8 mouse cellular contexts compared by ENCODE assay signal in the genomic region with DNA sequence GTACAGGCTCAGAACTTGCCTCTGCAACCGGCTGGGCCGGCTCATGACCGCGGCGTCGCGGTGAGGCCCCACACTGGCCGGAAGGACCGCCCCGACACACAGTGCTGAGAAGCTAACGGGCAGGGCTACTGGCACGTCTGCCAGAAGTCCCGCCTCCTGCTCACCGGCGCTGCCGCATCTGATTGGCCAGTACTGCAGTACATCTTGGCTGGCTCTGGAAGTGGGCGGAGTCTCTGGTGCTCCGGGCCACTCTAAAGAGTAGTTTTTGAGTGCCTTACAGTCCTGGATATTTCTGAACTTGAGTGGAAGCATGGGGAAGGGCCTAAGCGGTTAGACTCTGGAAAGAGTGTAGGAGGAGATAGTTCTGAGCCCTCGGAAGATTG. TPM values are rescaled to one million over a fixed set of nuclear protein-coding genes. Genes with fewer than 3 reads are reported as not detected.
DNase-seq lines count a peak whose midpoint lies in the region; ATAC-seq and TF ChIP-seq lines count a peak whose summit lies in the region.

No protein-coding gene starts in this region.

- intact Hi-C loops in heart, postnatal 36 days (cut with DNase I) = no loop called here

- in situ Hi-C loops in ES-E14 (cut with MboI; ENCODE audit: low sequenced_read_pairs in 2 of 2, unreplicated experiment in 2 of 2) = no loop called here

- no peaks in the 10 kb centered on the region for H3K9me3 ChIP-seq in ES-E14 (ENCODE audit: control insufficient read depth, insufficient read depth, low read depth, low read length)
- no peaks in the 10 kb centered on the region for H3K9me3 ChIP-seq in forebrain, embryonic 15.5 days
- 0 out of 2 replicates have a peak, but pooled peaks cover 3% of the 10 kb centered on the region for H3K9me3 ChIP-seq in lung, embryonic 14.5 days (ENCODE audit: low read depth, low read length)

- TF ChIP-seq POLR2A in olfactory bulb, adult 2 months (IDR thresholded peaks at IDR 0.05; ENCODE audit: insufficient read depth, low read depth, low read length) = peak; percentile 92
- TF ChIP-seq POLR2A in thymus, adult 2 months (IDR thresholded peaks at IDR 0.05; ENCODE audit: control insufficient read depth, extremely low read depth, insufficient read depth, low read length, poor library complexity) = peak; percentile 85

- peak; percentile 89 for DNase-seq in ES-E14 (ENCODE audit: low read depth, low spot score)
- peak; percentile 99 for DNase-seq in cerebellum, adult 11-12 months
- DNase-seq in heart, postnatal 36 days = peak; percentile 94 to 97
- DNase-seq in layer of hippocampus, adult 2 months (ENCODE audit: low spot score in 2 of 2) = peak; percentile 94 to 96
- peak; percentile 99 for DNase-seq in lung, embryonic 14.5 days
- DNase-seq in thymus, adult 2 months = peak; percentile 97

- 1% methylated on average over 20 of the region's 20 CpGs for WGBS in forebrain, embryonic 15.5 days
- under 1% methylated on average over 20 of the region's 20 CpGs for WGBS in lung, embryonic 14.5 days
- 0% methylated on average over 20 of the region's 20 CpGs for WGBS in olfactory bulb, adult 2 months
- WGBS in thymus, adult 2 months = under 1% methylated on average over 20 of the region's 20 CpGs

- peak; percentile 99 for ATAC-seq in forebrain, embryonic 15.5 days (replicated peaks)
- ATAC-seq in lung, embryonic 14.5 days (ENCODE audit: insufficient read depth) = peak; percentile 98

- peak overlapping the region; percentile 92 to 98 for H3K4me3 ChIP-seq in ES-E14 (ENCODE audit: insufficient read depth in 1 of 2, low read depth in 1 of 2, low read length in 2 of 2, poor library complexity in 1 of 2, severe bottlenecking in 1 of 2)
- H3K4me3 ChIP-seq in forebrain, embryonic 15.5 days = peak overlapping the region; percentile 100
- H3K4me3 ChIP-seq in layer of hippocampus, adult 2 months = peak overlapping the region; percentile 91
- H3K4me3 ChIP-seq in lung, embryonic 14.5 days (ENCODE audit: low read depth, low read length) = peak overlapping the region; percentile 68
- peak overlapping the region; percentile 94 for H3K4me3 ChIP-seq in olfactory bulb, adult 2 months (ENCODE audit: insufficient read depth, low read depth, low read length)
- peak overlapping the region; percentile 63 for H3K4me3 ChIP-seq in thymus, adult 2 months (ENCODE audit: control insufficient read depth, insufficient read depth, low read length)

- peaks cover 3 to 4% of the 10 kb centered on the region in 2 experiments; a peak in 2 of 4 replicates for H3K4me1 ChIP-seq in ES-E14 (ENCODE audit: control insufficient read depth in 2 of 2, insufficient read depth in 2 of 2, low read length in 2 of 2, poor library complexity in 1 of 2)
- H3K4me1 ChIP-seq in forebrain, embryonic 15.5 days = peaks cover 19% of the 10 kb centered on the region
- H3K4me1 ChIP-seq in lung, embryonic 14.5 days (ENCODE audit: insufficient read depth) = peaks cover 9% of the 10 kb centered on the region; the same call in 1 of the 2 replicates
- peaks cover 7% of the 10 kb centered on the region for H3K4me1 ChIP-seq in olfactory bulb, adult 2 months (ENCODE audit: control insufficient read depth, insufficient read depth, low read length)
- H3K4me1 ChIP-seq in thymus, adult 2 months (replicated peaks; ENCODE audit: control insufficient read depth, insufficient read depth, low read length) = peaks cover 14% of the 10 kb centered on the region

- peak overlapping the region; percentile 84 for H3K9ac ChIP-seq in ES-E14 (ENCODE audit: insufficient read depth, low read depth, low read length, poor library complexity, severe bottlenecking)
- peak overlapping the region; percentile 97 for H3K9ac ChIP-seq in forebrain, embryonic 15.5 days (replicated peaks)
- peak overlapping the region; percentile 86 for H3K9ac ChIP-seq in lung, embryonic 14.5 days

- H3K27me3 ChIP-seq in forebrain, embryonic 15.5 days = no peaks in the 10 kb centered on the region
- H3K27me3 ChIP-seq in lung, embryonic 14.5 days (ENCODE audit: insufficient read depth, low read length) = no peaks in the 10 kb centered on the region
- H3K27me3 ChIP-seq in thymus, adult 2 months (ENCODE audit: control insufficient read depth, insufficient read depth, low read length) = no peaks in the 10 kb centered on the region

- peaks cover 3% of the 10 kb centered on the region; the same call in 1 of the 2 replicates for H3K36me3 ChIP-seq in ES-E14 (ENCODE audit: control insufficient read depth, insufficient read depth, low read length, poor library complexity, severe bottlenecking)
- no peaks in the 10 kb centered on the region for H3K36me3 ChIP-seq in forebrain, embryonic 15.5 days
- H3K36me3 ChIP-seq in lung, embryonic 14.5 days (ENCODE audit: insufficient read depth) = no peaks in the 10 kb centered on the region
- H3K36me3 ChIP-seq in thymus, adult 2 months (ENCODE audit: control insufficient read depth, insufficient read depth, low read length) = no peaks in the 10 kb centered on the region

- peak overlapping the region; percentile 75 for H3K4me2 ChIP-seq in forebrain, embryonic 15.5 days (replicated peaks)
- peak overlapping the region; percentile 80 for H3K4me2 ChIP-seq in lung, embryonic 14.5 days

- H3K27ac ChIP-seq in ES-E14 (ENCODE audit: insufficient read depth, low read depth, low read length, poor library complexity, severe bottlenecking) = peak overlapping the region; percentile 56; the same call in 1 of the 2 replicates
- H3K27ac ChIP-seq in forebrain, embryonic 15.5 days (replicated peaks) = peak overlapping the region; percentile 90
- peak overlapping the region; percentile 96 for H3K27ac ChIP-seq in layer of hippocampus, adult 2 months
- peak overlapping the region; percentile 89 for H3K27ac ChIP-seq in lung, embryonic 14.5 days (ENCODE audit: low read depth)
- peak overlapping the region; percentile 77 for H3K27ac ChIP-seq in olfactory bulb, adult 2 months (ENCODE audit: insufficient read depth, low read depth, low read length)
- peak overlapping the region; percentile 84 for H3K27ac ChIP-seq in thymus, adult 2 months (ENCODE audit: control insufficient read depth, insufficient read depth, low read length)

- TF ChIP-seq CTCF in layer of hippocampus, adult 2 months (conservative IDR thresholded peaks at IDR 0.05) = no peak
- no peak for TF ChIP-seq CTCF in lung, embryonic 14.5 days (IDR thresholded peaks at IDR 0.05; ENCODE audit: low read depth)
- no peak for TF ChIP-seq CTCF in olfactory bulb, adult 2 months (IDR thresholded peaks at IDR 0.05; ENCODE audit: insufficient read depth, low read depth, low read length)
- 0 out of 2 replicates have a peak, but pooled peaks have one; percentile 32 for TF ChIP-seq CTCF in thymus, adult 2 months (IDR thresholded peaks at IDR 0.05; ENCODE audit: borderline replicate concordance, control insufficient read depth, extremely low read depth, insufficient read depth, low read length, poor library complexity)

TF ChIP-seq in ES-E14, 5 proteins besides CTCF, POLR2A, EP300 and RAD21 (continues in another document):
- TF ChIP-seq ZC3H11A (IDR thresholded peaks at IDR 0.05; ENCODE audit: borderline replicate concordance, low read depth, low read length) = no peak

RNA-seq across cellular contexts. Expression of a gene that starts 0.7 kb away (rescaled TPM):
- total RNA-seq in ES-E14 (2012; rRNA removed) = 1.9 and 3.3 TPM in 2 replicates
- not detected in 2 replicates for polyA plus RNA-seq in forebrain, embryonic 15.5 days (2015; fragmentation: Nextera tagmentation; extraction: Ambion mirVana)
- under 1 TPM; 0.65 to 0.78 TPM for total RNA-seq in heart, postnatal 36 days (2021)
- total RNA-seq in layer of hippocampus, adult 2 months (2021) = under 1 TPM; 0.41 to 0.81 TPM
- polyA plus RNA-seq in lung, embryonic 14.5 days (2014; fragmentation: Nextera tagmentation; extraction: Ambion mirVana) = not detected in 2 replicates
- polyA plus RNA-seq in olfactory bulb, adult 2 months (2012; ENCODE audit: insufficient read depth, insufficient read length, low replicate concordance, missing spikeins) = not detected in 2 replicates
- polyA plus RNA-seq in thymus, adult 2 months (2012; rRNA removed) = 0.74 and 0.93 TPM in 2 replicates

RNA-seq across cellular contexts. Expression of a gene that starts 1.4 kb away (rescaled TPM):
- 6.6 and 8.5 TPM in 2 replicates for total RNA-seq in ES-E14 (2012; rRNA removed)
- polyA plus RNA-seq in forebrain, embryonic 15.5 days (2015; fragmentation: Nextera tagmentation; extraction: Ambion mirVana) = 22.1 and 22.5 TPM in 2 replicates
- total RNA-seq in heart, postnatal 36 days (2021) = 10 to 100 TPM; 12.0 to 12.5 TPM
- 1 to 10 TPM; 6.7 to 7.3 TPM for total RNA-seq in layer of hippocampus, adult 2 months (2021)
- 21.3 and 22.7 TPM in 2 replicates for polyA plus RNA-seq in lung, embryonic 14.5 days (2014; fragmentation: Nextera tagmentation; extraction: Ambion mirVana)
- polyA plus RNA-seq in olfactory bulb, adult 2 months (2012; ENCODE audit: insufficient read depth, insufficient read length, low replicate concordance, missing spikeins) = not detected in 2 replicates
- 26.9 and 31.7 TPM in 2 replicates for polyA plus RNA-seq in thymus, adult 2 months (2012; rRNA removed)

RNA-seq across cellular contexts. Expression of a gene that starts 7.7 kb away (rescaled TPM):
- total RNA-seq in ES-E14 (2012; rRNA removed) = 14.5 and 25.5 TPM in 2 replicates
- polyA plus RNA-seq in forebrain, embryonic 15.5 days (2015; fragmentation: Nextera tagmentation; extraction: Ambion mirVana) = 7.3 and 9.0 TPM in 2 replicates
- total RNA-seq in heart, postnatal 36 days (2021) = 1 to 10 TPM in 1 of 2 experiments, under 1 TPM in 1; 0.81 to 1.3 TPM
- total RNA-seq in layer of hippocampus, adult 2 months (2021) = 10 to 100 TPM in 1 of 2 experiments, 1 to 10 TPM in 1; 9.4 to 14.2 TPM
- 21.9 and 23.2 TPM in 2 replicates for polyA plus RNA-seq in lung, embryonic 14.5 days (2014; fragmentation: Nextera tagmentation; extraction: Ambion mirVana)
- not detected in 2 replicates for polyA plus RNA-seq in olfactory bulb, adult 2 months (2012; ENCODE audit: insufficient read depth, insufficient read length, low replicate concordance, missing spikeins)
- 15.4 and 16.8 TPM in 2 replicates for polyA plus RNA-seq in thymus, adult 2 months (2012; rRNA removed)

RNA-seq across cellular contexts. Expression of a gene that starts 13.8 kb away (rescaled TPM):
- total RNA-seq in ES-E14 (2012; rRNA removed) = 24.5 and 37.8 TPM in 2 replicates
- polyA plus RNA-seq in forebrain, embryonic 15.5 days (2015; fragmentation: Nextera tagmentation; extraction: Ambion mirVana) = 99.6 and 102 TPM in 2 replicates
- total RNA-seq in heart, postnatal 36 days (2021) = 10 to 100 TPM; 22.0 to 23.0 TPM
- total RNA-seq in layer of hippocampus, adult 2 months (2021) = 10 to 100 TPM; 50.8 to 51.8 TPM
- polyA plus RNA-seq in lung, embryonic 14.5 days (2014; fragmentation: Nextera tagmentation; extraction: Ambion mirVana) = 72.1 and 73.1 TPM in 2 replicates
- not detected in 2 replicates for polyA plus RNA-seq in olfactory bulb, adult 2 months (2012; ENCODE audit: insufficient read depth, insufficient read length, low replicate concordance, missing spikeins)
- 159 and 192 TPM in 2 replicates for polyA plus RNA-seq in thymus, adult 2 months (2012; rRNA removed)

RNA-seq across cellular contexts. Expression of a gene that starts 30.7 kb away (rescaled TPM):
- 4.4 and 5.4 TPM in 2 replicates for total RNA-seq in ES-E14 (2012; rRNA removed)
- 117 and 120 TPM in 2 replicates for polyA plus RNA-seq in forebrain, embryonic 15.5 days (2015; fragmentation: Nextera tagmentation; extraction: Ambion mirVana)
- 10 to 100 TPM in 1 of 2 experiments, 1 to 10 TPM in 1; 6.0 to 11.4 TPM for total RNA-seq in heart, postnatal 36 days (2021)
- 100 to 1,000 TPM; 453 to 474 TPM for total RNA-seq in layer of hippocampus, adult 2 months (2021)
- 31.1 and 41.9 TPM in 2 replicates for polyA plus RNA-seq in lung, embryonic 14.5 days (2014; fragmentation: Nextera tagmentation; extraction: Ambion mirVana)
- polyA plus RNA-seq in olfactory bulb, adult 2 months (2012; ENCODE audit: insufficient read depth, insufficient read length, low replicate concordance, missing spikeins) = 737 TPM in 1 of 2 replicates, not detected in the other
- 2.9 and 3.3 TPM in 2 replicates for polyA plus RNA-seq in thymus, adult 2 months (2012; rRNA removed)

Comparison
In these comparisons a context has a peak if more than half of its experiments do, and no peak if none do; other contexts are left out.
1. Peak in every context shown above with its lines: DNase-seq, ATAC-seq, H3K4me3 ChIP-seq and H3K27ac ChIP-seq.
2. RNA of a gene that starts 1.4 kb away (polyA plus RNA-seq): 26.9 to 31.7 TPM in thymus, adult 2 months, 22.1 to 22.5 TPM in forebrain, embryonic 15.5 days and 21.3 to 22.7 TPM in lung, embryonic 14.5 days; not detected in olfactory bulb, adult 2 months; every median in the first group is over 10 times any median in the second.